Comparison of ENCODE assay signal across 29 mouse cellular contexts in the genomic region with DNA sequence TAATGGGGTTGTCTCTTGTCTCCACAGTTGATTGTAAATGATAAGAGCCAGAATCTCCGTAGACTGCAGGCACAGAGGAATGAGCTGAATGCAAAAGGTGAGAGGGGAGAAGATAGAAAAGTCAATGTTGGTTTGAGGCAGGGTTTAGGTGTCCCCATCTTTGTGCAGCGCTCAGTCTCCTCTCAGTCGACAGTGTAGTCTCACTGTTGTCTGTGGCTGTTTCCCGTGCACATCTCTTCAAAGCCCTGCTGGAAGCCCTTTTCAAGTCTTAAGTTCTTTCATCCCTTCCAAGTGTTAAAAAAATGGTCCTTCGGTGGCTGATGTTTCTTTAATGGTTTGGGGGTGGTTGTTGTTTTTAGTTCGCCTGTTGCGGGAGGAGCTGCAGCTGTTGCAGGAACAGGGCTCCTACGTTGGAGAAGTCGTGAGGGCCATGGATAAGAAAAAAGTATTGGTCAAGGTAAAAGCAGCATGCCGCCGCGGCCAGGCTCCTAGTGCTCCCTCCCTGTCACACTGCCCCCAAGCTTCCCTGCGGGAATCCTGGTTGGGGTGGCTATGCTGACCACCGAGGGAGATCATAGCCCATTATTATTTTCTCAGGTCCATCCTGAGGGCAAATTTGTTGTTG. TPM values are rescaled to one million over a fixed set of nuclear protein-coding genes. Genes with fewer than 3 reads are reported as not detected.
"Had no signal": no experiment of that assay in that cellular context is flagged by ENCODE, and none has a peak within 500 bp of the region (broad histone marks: within the 10 kb centered on the region; RNA-seq: fewer than 3 reads in every experiment).

No protein-coding gene starts in this region.

- ATAC-seq: liver, postnatal 0 days; midbrain, embryonic 13.5 days; midbrain, embryonic 16.5 days had no signal

- H3K27ac ChIP-seq: kidney, embryonic 15.5 days; limb, embryonic 12.5 days; limb, embryonic 15.5 days; liver, embryonic 14.5 days; midbrain, embryonic 10.5 days; midbrain, embryonic 13.5 days; neural tube, embryonic 13.5 days had no signal

- H3K4me3 ChIP-seq: kidney, embryonic 15.5 days; limb, embryonic 12.5 days; limb, embryonic 15.5 days; megakaryocyte, embryonic 14.5 days; midbrain, embryonic 10.5 days; midbrain, embryonic 13.5 days; myocyte; neural tube, embryonic 13.5 days had no signal

- DNase-seq: kidney, adult 11 months; kidney, adult 8-10 months; kidney, postnatal 10 days; kidney, postnatal 36 days; layer of hippocampus, adult 9-11 months; left cerebral cortex, postnatal 4 days; liver, postnatal 0 days; lung, embryonic 14.5 days; lung, postnatal 14 days; retina, postnatal 1 day; right cerebral cortex, postnatal 25 days; spleen, adult 18-20 months; thymus, postnatal 25 days had no signal

RNA-seq across cellular contexts. Expression of a gene that starts 15.5 kb away (rescaled TPM):
- total RNA-seq: monocyte, adult 5-6 weeks; neutrophil, adult 5-6 weeks had no signal

RNA-seq across cellular contexts. Expression of a gene that starts 40.7 kb away (rescaled TPM):
- total RNA-seq: layer of hippocampus, adult 18-20 months; layer of hippocampus, postnatal 25 days; left cerebral cortex, adult 18-20 months; left cerebral cortex, postnatal 10 days; left cerebral cortex, postnatal 4 days; monocyte, adult 5-6 weeks had no signal
